34 mouse cellular contexts compared by ENCODE assay signal in genomic region chr1:169721836-169722235, GRCm38 (mm10). TPM values are rescaled to one million over a fixed set of nuclear protein-coding genes. Genes with fewer than 3 reads are reported as not detected.
"Had no signal": no experiment of that assay in that cellular context is flagged by ENCODE, and none has a peak within 500 bp of the region (broad histone marks: within the 10 kb centered on the region; RNA-seq: fewer than 3 reads in every experiment).

No protein-coding gene starts in this region.

- H3K4me2 ChIP-seq: limb, embryonic 12.5 days; limb, embryonic 13.5 days; limb, embryonic 15.5 days; liver, embryonic 11.5 days; liver, embryonic 12.5 days; liver, embryonic 13.5 days; liver, embryonic 15.5 days; lung, embryonic 14.5 days; lung, embryonic 15.5 days; midbrain, embryonic 11.5 days; midbrain, embryonic 12.5 days; midbrain, embryonic 13.5 days; midbrain, embryonic 15.5 days; neural tube, embryonic 12.5 days had no signal

- H3K4me1 ChIP-seq: limb, embryonic 10.5 days; limb, embryonic 12.5 days; limb, embryonic 13.5 days; limb, embryonic 15.5 days; liver, embryonic 12.5 days; liver, embryonic 13.5 days; liver, embryonic 15.5 days; lung, embryonic 15.5 days; midbrain, embryonic 12.5 days; midbrain, embryonic 13.5 days; midbrain, embryonic 15.5 days; neural tube, embryonic 12.5 days had no signal

- H3K9ac ChIP-seq: limb, embryonic 12.5 days; limb, embryonic 13.5 days; limb, embryonic 15.5 days; liver, embryonic 12.5 days; liver, embryonic 13.5 days; liver, embryonic 14.5 days; liver, embryonic 15.5 days; liver, postnatal 0 days; lung, embryonic 14.5 days; lung, embryonic 15.5 days; midbrain, embryonic 12.5 days; midbrain, embryonic 13.5 days; midbrain, embryonic 15.5 days; neural tube, embryonic 12.5 days had no signal

- H3K27me3 ChIP-seq: limb, embryonic 12.5 days; limb, embryonic 13.5 days; limb, embryonic 15.5 days; liver, embryonic 12.5 days; liver, embryonic 13.5 days; liver, embryonic 15.5 days; lung, embryonic 15.5 days; midbrain, embryonic 12.5 days; midbrain, embryonic 13.5 days; midbrain, embryonic 15.5 days; neural tube, embryonic 12.5 days had no signal

- H3K27ac ChIP-seq: limb, embryonic 10.5 days; limb, embryonic 12.5 days; limb, embryonic 13.5 days; limb, embryonic 15.5 days; liver, embryonic 12.5 days; liver, embryonic 13.5 days; liver, embryonic 14.5 days; liver, embryonic 15.5 days; lung, embryonic 15.5 days; macrophage; midbrain, embryonic 10.5 days; midbrain, embryonic 12.5 days; midbrain, embryonic 13.5 days; midbrain, embryonic 15.5 days; neural tube, embryonic 12.5 days had no signal

- ATAC-seq: liver, embryonic 12.5 days; liver, postnatal 0 days; lung, postnatal 0 days; midbrain, embryonic 13.5 days; midbrain, embryonic 15.5 days; midbrain, embryonic 16.5 days had no signal

- H3K4me3 ChIP-seq: limb, embryonic 10.5 days; limb, embryonic 12.5 days; limb, embryonic 13.5 days; limb, embryonic 15.5 days; liver, embryonic 12.5 days; liver, embryonic 13.5 days; liver, embryonic 15.5 days; lung, embryonic 15.5 days; midbrain, embryonic 10.5 days; midbrain, embryonic 12.5 days; midbrain, embryonic 13.5 days; midbrain, embryonic 15.5 days; myocyte; neural tube, embryonic 12.5 days had no signal

- H3K9me3 ChIP-seq: limb, embryonic 10.5 days; limb, embryonic 12.5 days; limb, embryonic 13.5 days; limb, embryonic 15.5 days; liver, embryonic 12.5 days; liver, embryonic 13.5 days; liver, embryonic 15.5 days; lung, embryonic 15.5 days; midbrain, embryonic 10.5 days; midbrain, embryonic 12.5 days; midbrain, embryonic 13.5 days; midbrain, embryonic 15.5 days; neural tube, embryonic 12.5 days had no signal

- H3K36me3 ChIP-seq: limb, embryonic 10.5 days; limb, embryonic 12.5 days; limb, embryonic 13.5 days; limb, embryonic 15.5 days; liver, embryonic 12.5 days; liver, embryonic 13.5 days; liver, embryonic 15.5 days; lung, embryonic 15.5 days; midbrain, embryonic 10.5 days; midbrain, embryonic 12.5 days; midbrain, embryonic 13.5 days; midbrain, embryonic 15.5 days; neural tube, embryonic 12.5 days had no signal

- DNase-seq: left cerebral cortex, postnatal 4 days; liver; liver, embryonic 13.5 days; liver, postnatal 0 days; lung, adult 18-20 months; lung, adult 2 months; lung, embryonic 14.5 days; lung, postnatal 10 days; lung, postnatal 14 days; lung, postnatal 36 days; lung, postnatal 4 days; midbrain, embryonic 14.5 days had no signal

RNA-seq across cellular contexts. Expression of gene Rgs4, which starts 25.6 kb away (rescaled TPM):
- total RNA-seq: megakaryocyte progenitor cell, adult 5-6 weeks; megakaryocyte-erythroid progenitor cell, adult 5-6 weeks; monocyte, adult 5-6 weeks had no signal
- polyA plus RNA-seq: macrophage had no signal
